19 mouse cellular contexts compared by ENCODE assay signal in the genomic region with DNA sequence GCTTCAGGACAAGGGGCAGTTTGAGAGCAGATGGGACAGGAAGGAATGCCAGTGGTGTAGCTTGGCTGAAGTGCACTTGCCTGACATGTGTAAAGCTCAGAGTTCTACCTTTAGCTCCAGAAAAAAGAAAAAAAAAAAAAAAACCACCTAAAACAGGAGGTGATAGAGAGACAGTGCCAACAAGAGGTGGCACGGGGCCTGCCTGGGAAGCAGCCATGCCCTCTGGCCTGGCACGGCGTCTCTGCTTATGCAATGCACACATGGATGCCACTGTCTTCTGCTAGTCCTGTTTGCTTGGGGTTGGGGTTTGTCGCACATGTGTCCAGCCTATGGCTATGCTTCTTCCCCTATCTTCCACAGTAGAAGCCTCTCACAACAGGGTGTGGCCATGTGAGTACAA. TPM values are rescaled to one million over a fixed set of nuclear protein-coding genes. Genes with fewer than 3 reads are reported as not detected.
DNase-seq lines count a peak whose midpoint lies in the region; TF ChIP-seq lines count a peak whose summit lies in the region.
"Had no signal": no experiment of that assay in that cellular context is flagged by ENCODE, and none has a peak within 500 bp of the region (broad histone marks: within the 10 kb centered on the region; RNA-seq: fewer than 3 reads in every experiment).

No protein-coding gene starts in this region.

- H3K4me1 ChIP-seq in cerebellum, adult 2 months (ENCODE audit: control insufficient read depth, insufficient read depth, low read length), result peaks cover 5% of the 10 kb centered on the region; the same call in 1 of the 2 replicates

- TF ChIP-seq POLR2A in cerebellum, adult 2 months (IDR thresholded peaks at IDR 0.05; ENCODE audit: borderline replicate concordance, insufficient read depth, low read length), result no peak

- peak; percentile 25 for DNase-seq in gastrocnemius, adult 2 months
- no peak for DNase-seq in gastrocnemius, adult 8-10 months (ENCODE audit: low spot score in 2 of 2)
- DNase-seq in kidney, adult 11 months, result peak; percentile 45
- no peak for DNase-seq in kidney, postnatal 10 days
- peak; percentile 67 to 78 for DNase-seq in cerebellum, adult 2 months
- peak; percentile 67 to 79 for DNase-seq in cerebellum, postnatal 25 days
- DNase-seq in ovary, postnatal 36 days (ENCODE audit: low spot score), result no peak
- DNase-seq: gastrocnemius, postnatal 10 days; kidney, adult 9 months; kidney, postnatal 36 days; liver, postnatal 0 days; lung, postnatal 10 days; spleen, adult 18-20 months; thymus, postnatal 36 days had no signal

- intact Hi-C loops in gastrocnemius, adult 2 months (cut with DNase I), result loop anchor here (5.0 kb wide), 1 partner anchor 95 kb away; a partner anchor contains a TSS

- TF ChIP-seq CTCF in gastrocnemius, adult 2 months (IDR thresholded peaks at IDR 0.05), result no peak
- no peak for TF ChIP-seq CTCF in cerebellum, adult 2 months (IDR thresholded peaks at IDR 0.05; ENCODE audit: borderline replicate concordance, insufficient read depth, low read depth, low read length)

- no peak overlapping the region for H3K4me3 ChIP-seq in gastrocnemius, adult 2 months
- no peak overlapping the region for H3K4me3 ChIP-seq in cerebellum, adult 2 months (replicated peaks; ENCODE audit: insufficient read depth, low read depth, low read length)
- H3K4me3 ChIP-seq: embryonic facial prominence, embryonic 10.5 days; hindbrain, embryonic 12.5 days; limb, embryonic 15.5 days; midbrain, embryonic 13.5 days; neural tube, embryonic 12.5 days had no signal

- no peak overlapping the region for H3K27ac ChIP-seq in gastrocnemius, adult 2 months
- no peak overlapping the region for H3K27ac ChIP-seq in cerebellum, adult 2 months (ENCODE audit: insufficient read depth, low read length)
- H3K27ac ChIP-seq: embryonic facial prominence, embryonic 10.5 days; hindbrain, embryonic 12.5 days; limb, embryonic 15.5 days; midbrain, embryonic 13.5 days; neural tube, embryonic 12.5 days had no signal

- no peaks in the 10 kb centered on the region for H3K27me3 ChIP-seq in cerebellum, adult 2 months (ENCODE audit: control insufficient read depth, insufficient read depth, low read length)

- WGBS in cerebellum, adult 2 months, result 23% methylated on average over 4 of the region's 4 CpGs

RNA-seq across cellular contexts. Expression of a gene that starts 2.6 kb away (rescaled TPM):
- 10 to 100 TPM in 1 of 2 experiments, 1 to 10 TPM in 1; 4.5 to 10.8 TPM for total RNA-seq in gastrocnemius, adult 2 months (2021)
- 1 to 10 TPM; 3.9 to 5.4 (median 4.5) TPM for total RNA-seq in gastrocnemius, adult 8-10 months (2022)
- 33.3 and 35.6 TPM in 2 replicates for polyA plus RNA-seq in cerebellum, adult 2 months (2012; rRNA removed)

Comparison
In these comparisons a context has a peak if more than half of its experiments do, and no peak if none do; other contexts are left out.
1. DNase-seq: peak in gastrocnemius, adult 2 months (single experiment), kidney, adult 11 months (single experiment), cerebellum, adult 2 months (2 of 2) and cerebellum, postnatal 25 days (2 of 2); none in gastrocnemius, adult 8-10 months (0 of 2), kidney, postnatal 10 days (single experiment) and ovary, postnatal 36 days (single experiment).